Mouse (Mus musculus): ENCODE measurements around the gene Gm5089.

- TF ChIP-seq POLR2A (IDR thresholded peaks at IDR 0.05; ENCODE audit: low read depth, low read length) (no peak), CTCF (IDR thresholded peaks at IDR 0.05; ENCODE audit: extremely low read depth, insufficient read length, insufficient replicate concordance, low read depth, low read length) (no peak)
Measured at GRCm38 (mm10) chr14:122404596-122405154, 46.2 kb downstream of the Gm5089 start.
